Mouse (Mus musculus) MEL (cell line): ENCODE results near the gene 1700001C19Rik.

Source experiments
- CHD1 ChIP-seq: IDR thresholded peaks from 2 replicates; pipeline ENCODE4 v1.6.1; 2012; ENCODE audit warnings: low read depth, mild to moderate bottlenecking, inconsistent platforms, low read length, improper control_type of control experiment
- CTCF ChIP-seq, 3 experiments: IDR thresholded peaks in 2 of 3; conservative IDR thresholded peaks in 1 of 3; 2 replicates each; pipeline ENCODE4 v1.5.1; 2011 to 2012; ENCODE audit warnings: low read length in 3 of 3, low read depth in 2 of 3, mild to moderate bottlenecking in 2 of 3, improper control_type of control experiment in 1 of 3, inconsistent platforms in 1 of 3, mixed read lengths in 1 of 3, moderate library complexity in 1 of 3; ENCODE audit not compliant: control insufficient read depth in 1 of 3, insufficient read depth in 1 of 3, poor library complexity in 1 of 3, severe bottlenecking in 1 of 3
- ELF1 ChIP-seq: IDR thresholded peaks from 2 replicates; pipeline ENCODE4 v1.6.1; 2014; ENCODE audit warnings: low read depth, mild to moderate bottlenecking, inconsistent platforms, low read length, improper control_type of control experiment, moderate library complexity
- HCFC1 ChIP-seq: IDR thresholded peaks from 2 replicates; pipeline ENCODE4 v1.6.1; 2012; ENCODE audit warnings: low read depth, mild to moderate bottlenecking, inconsistent platforms, low read length, improper control_type of control experiment, moderate library complexity
- MAFK ChIP-seq: IDR thresholded peaks from 2 replicates; pipeline ENCODE4 v1.6.1; 2011; ENCODE audit warnings: low read depth, mild to moderate bottlenecking, low read length, improper control_type of control experiment, borderline replicate concordance
- MAX ChIP-seq: IDR thresholded peaks from 2 replicates; pipeline ENCODE4 v1.6.1; 2011; ENCODE audit warnings: low read length, improper control_type of control experiment
- RAD21 ChIP-seq: IDR thresholded peaks from 2 replicates; pipeline ENCODE4 v1.6.1; 2011; ENCODE audit warnings: mild to moderate bottlenecking, low read depth, low read length, improper control_type of control experiment

DNA sequence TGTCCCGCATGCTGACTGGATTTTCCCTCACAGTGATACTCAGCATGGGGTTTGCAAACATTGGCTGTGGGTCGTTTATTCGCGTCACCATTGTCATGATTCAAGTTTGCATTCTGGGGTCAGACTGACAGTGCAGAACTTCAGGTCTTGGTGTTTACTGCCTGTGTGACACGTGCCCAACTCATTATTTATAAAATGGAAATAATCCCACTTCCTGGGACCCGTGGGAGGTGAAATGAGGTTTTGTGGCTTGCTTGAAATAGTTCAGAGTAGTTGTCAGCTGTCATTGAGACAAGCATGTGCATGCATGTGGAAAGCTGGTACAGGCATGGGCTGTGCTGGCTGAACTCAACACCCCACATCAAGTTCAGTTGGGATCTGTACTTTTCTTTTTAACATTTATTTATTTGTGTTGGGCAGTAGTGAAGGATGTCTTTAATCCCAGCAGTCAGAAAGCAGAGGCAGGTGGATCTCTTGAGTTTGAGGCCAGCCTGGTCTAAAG, 60.3 kb downstream of the 1700001C19Rik start:
- no peak for TF ChIP-seq MAFK
- TF ChIP-seq CTCF (IDR thresholded peaks at IDR 0.05 in 2 of 3, conservative IDR thresholded peaks at IDR 0.05 in 1 of 3; ENCODE audit: control insufficient read depth in 1 of 3, insufficient read depth in 1 of 3, low read depth in 2 of 3, low read length in 3 of 3, poor library complexity in 1 of 3, severe bottlenecking in 1 of 3) = no peak
- TF ChIP-seq RAD21 = no peak
- no peak for TF ChIP-seq MAX
- no peak for TF ChIP-seq CHD1
- no peak for TF ChIP-seq HCFC1
- TF ChIP-seq ELF1 = no peak
